In genomic region chr8:128654365-128655099, GRCm38 (mm10) we compare ENCODE assay signal across 8 mouse cellular contexts. TPM values are rescaled to one million over a fixed set of nuclear protein-coding genes. Genes with fewer than 3 reads are reported as not detected.
DNase-seq lines count a peak whose midpoint lies in the region; ATAC-seq and TF ChIP-seq lines count a peak whose summit lies in the region.

No protein-coding gene starts in this region.

- no peaks in the 10 kb centered on the region for H3K79me2 ChIP-seq in MEL (ENCODE audit: control insufficient read depth, insufficient read depth, low read length, poor library complexity)

- H3K27ac ChIP-seq in MEL (ENCODE audit: control insufficient read depth, low read depth, low read length): peak overlapping the region; percentile 93
- peak overlapping the region; percentile 88 for H3K27ac ChIP-seq in hindbrain, embryonic 10.5 days
- peak overlapping the region; percentile 98 for H3K27ac ChIP-seq in lung, embryonic 16.5 days (ENCODE audit: low read length)
- peak overlapping the region; percentile 46; the same call in 1 of the 2 replicates for H3K27ac ChIP-seq in olfactory bulb, adult 2 months (ENCODE audit: insufficient read depth, low read depth, low read length)

- H3K4me1 ChIP-seq in MEL (ENCODE audit: control insufficient read depth in 1 of 2, insufficient read depth in 2 of 2, low read length in 2 of 2): peaks cover 2 to 3% of the 10 kb centered on the region in 2 experiments; a peak in 3 of 4 replicates
- peaks cover 24% of the 10 kb centered on the region for H3K4me1 ChIP-seq in hindbrain, embryonic 10.5 days (replicated peaks)
- H3K4me1 ChIP-seq in lung, embryonic 16.5 days (replicated peaks; ENCODE audit: control insufficient read depth, insufficient read depth, low read length): peaks cover 11% of the 10 kb centered on the region; the same call in 1 of the 2 replicates
- peaks cover 6% of the 10 kb centered on the region for H3K4me1 ChIP-seq in olfactory bulb, adult 2 months (ENCODE audit: control insufficient read depth, insufficient read depth, low read length)

- peak overlapping the region; percentile 53 to 57 for H3K4me3 ChIP-seq in MEL (ENCODE audit: control insufficient read depth in 1 of 2, insufficient read depth in 1 of 2, low read depth in 2 of 2, low read length in 2 of 2)
- H3K4me3 ChIP-seq in hindbrain, embryonic 10.5 days: peak overlapping the region; percentile 45
- peak overlapping the region; percentile 37 for H3K4me3 ChIP-seq in lung, embryonic 16.5 days (ENCODE audit: low read length)
- peak overlapping the region; percentile 39 for H3K4me3 ChIP-seq in olfactory bulb, adult 2 months (ENCODE audit: insufficient read depth, low read depth, low read length)

- peak in 1 of 2 experiments; percentile 62; a peak in 1 of 4 replicates for TF ChIP-seq EP300 in MEL (IDR thresholded peaks at IDR 0.05; ENCODE audit: low read depth in 1 of 2, low read length in 2 of 2)

- H3K4me2 ChIP-seq in lung, embryonic 16.5 days (ENCODE audit: low read depth, low read length): peak overlapping the region; percentile 57

- no peak; the same call in none of the 2 replicates for TF ChIP-seq RAD21 in MEL (IDR thresholded peaks at IDR 0.05; ENCODE audit: low read depth, low read length)

- peak; percentile 91 for DNase-seq in MEL (ENCODE audit: low read depth, low spot score)
- DNase-seq in cerebellum, adult 18-20 months: peak; percentile 42 to 48
- peak; percentile 82 for DNase-seq in hindbrain, embryonic 10.5 days (ENCODE audit: low spot score)
- DNase-seq in layer of hippocampus, adult 9-11 months: peak; percentile 56
- DNase-seq in thymus, postnatal 10 days (ENCODE audit: low spot score in 2 of 2): peak; percentile 19 to 39

- peak overlapping the region; percentile 73 for H3K9ac ChIP-seq in MEL (ENCODE audit: control insufficient read depth, low read depth, low read length, poor library complexity, severe bottlenecking)
- H3K9ac ChIP-seq in lung, embryonic 16.5 days (ENCODE audit: low read length): peak overlapping the region; percentile 61

- no peaks in the 10 kb centered on the region for H3K9me3 ChIP-seq in MEL (replicated peaks; ENCODE audit: insufficient read depth, low read length)
- H3K9me3 ChIP-seq in hindbrain, embryonic 10.5 days: 0 out of 2 replicates have a peak, but pooled peaks cover 4% of the 10 kb centered on the region
- no peaks in the 10 kb centered on the region for H3K9me3 ChIP-seq in lung, embryonic 16.5 days (ENCODE audit: control insufficient read depth, low read length)

- WGBS in hindbrain, embryonic 10.5 days: 3% methylated on average over 16 of the region's 16 CpGs
- under 1% methylated on average over 16 of the region's 16 CpGs for WGBS in lung, embryonic 16.5 days
- WGBS in olfactory bulb, adult 2 months: 7% methylated on average over 16 of the region's 16 CpGs

- peak; percentile 83 for ATAC-seq in frontal cortex, adult (ENCODE audit: low TSS enrichment)
- ATAC-seq in lung, embryonic 16.5 days (ENCODE audit: low read depth): peak; percentile 96

- no peak for TF ChIP-seq CTCF in MEL (IDR thresholded peaks at IDR 0.05 in 2 of 3, conservative IDR thresholded peaks at IDR 0.05 in 1 of 3; ENCODE audit: control insufficient read depth in 1 of 3, insufficient read depth in 1 of 3, low read depth in 2 of 3, low read length in 3 of 3, poor library complexity in 1 of 3, severe bottlenecking in 1 of 3)
- no peak for TF ChIP-seq CTCF in olfactory bulb, adult 2 months (IDR thresholded peaks at IDR 0.05; ENCODE audit: insufficient read depth, low read depth, low read length)

- no peaks in the 10 kb centered on the region for H3K27me3 ChIP-seq in MEL (ENCODE audit: control insufficient read depth in 1 of 2, insufficient read depth in 2 of 2, low read length in 2 of 2)
- H3K27me3 ChIP-seq in hindbrain, embryonic 10.5 days (ENCODE audit: insufficient read depth, poor library complexity, severe bottlenecking): no peaks in the 10 kb centered on the region
- H3K27me3 ChIP-seq in lung, embryonic 16.5 days (ENCODE audit: control insufficient read depth, insufficient read depth, low read depth, low read length): no peaks in the 10 kb centered on the region

- H3K36me3 ChIP-seq in MEL (ENCODE audit: control insufficient read depth in 1 of 2, insufficient read depth in 2 of 2, low read length in 2 of 2): peaks cover 0 to 10% of the 10 kb centered on the region in 2 experiments; a peak in 2 of 4 replicates
- H3K36me3 ChIP-seq in hindbrain, embryonic 10.5 days: no peaks in the 10 kb centered on the region
- no peaks in the 10 kb centered on the region for H3K36me3 ChIP-seq in lung, embryonic 16.5 days (ENCODE audit: control insufficient read depth, insufficient read depth, low read length)

- TF ChIP-seq POLR2A in MEL (IDR thresholded peaks at IDR 0.05; ENCODE audit: control insufficient read depth in 1 of 2, insufficient read depth in 1 of 2, low read depth in 1 of 2, low read length in 2 of 2, poor library complexity in 1 of 2): peak; percentile 21 to 55; a peak in 1 of 4 replicates
- no peak for TF ChIP-seq POLR2A in olfactory bulb, adult 2 months (IDR thresholded peaks at IDR 0.05; ENCODE audit: insufficient read depth, low read depth, low read length)

TF ChIP-seq in MEL, 35 proteins besides CTCF, POLR2A, EP300 and RAD21 (continues in another document):
- peak; percentile 62 for TF ChIP-seq MXI1 (IDR thresholded peaks at IDR 0.05; ENCODE audit: low read depth, low read length)
- TF ChIP-seq ELF1 (IDR thresholded peaks at IDR 0.05; ENCODE audit: low read depth, low read length): peak; percentile 66
- TF ChIP-seq ETS1 (IDR thresholded peaks at IDR 0.05; ENCODE audit: low read depth, low read length): peak; percentile 77
- no peak for TF ChIP-seq ZMIZ1 (IDR thresholded peaks at IDR 0.05; ENCODE audit: low read depth, low read length)
- no peak for TF ChIP-seq E2F4 (IDR thresholded peaks at IDR 0.05; ENCODE audit: borderline replicate concordance, low read depth, low read length)
- peak; percentile 28; the same call in 1 of the 2 replicates for TF ChIP-seq MAX (IDR thresholded peaks at IDR 0.05; ENCODE audit: low read length)
- peak; percentile 31; the same call in 1 of the 2 replicates for TF ChIP-seq RCOR1 (IDR thresholded peaks at IDR 0.05; ENCODE audit: low read depth, low read length)
- no peak for TF ChIP-seq ZC3H11A (IDR thresholded peaks at IDR 0.05; ENCODE audit: low read depth, low read length)
- TF ChIP-seq TBP (IDR thresholded peaks at IDR 0.05; ENCODE audit: low read depth, low read length): peak; percentile 69; the same call in 1 of the 2 replicates
- 0 out of 2 replicates have a peak, but pooled peaks have one; percentile 38 for TF ChIP-seq GATA1 (IDR thresholded peaks at IDR 0.05; ENCODE audit: low read depth, low read length)
- no peak for TF ChIP-seq NRF1 (IDR thresholded peaks at IDR 0.05; ENCODE audit: insufficient read depth, low read depth, low read length, poor library complexity, severe bottlenecking)
- peak; percentile 54; the same call in 1 of the 2 replicates for TF ChIP-seq SIN3A (IDR thresholded peaks at IDR 0.05; ENCODE audit: low read length)
- peak; percentile 57 for TF ChIP-seq HCFC1 (IDR thresholded peaks at IDR 0.05; ENCODE audit: low read depth, low read length)
- no peak for TF ChIP-seq MEF2A (IDR thresholded peaks at IDR 0.05; ENCODE audit: extremely low read depth, insufficient replicate concordance, low read depth, low read length, poor library complexity, severe bottlenecking)
- TF ChIP-seq JUND (IDR thresholded peaks at IDR 0.05; ENCODE audit: low read depth, low read length): no peak
- peak; percentile 15; the same call in 1 of the 2 replicates for TF ChIP-seq SMC3 (IDR thresholded peaks at IDR 0.05; ENCODE audit: low read depth, low read length)
- TF ChIP-seq ZKSCAN1 (IDR thresholded peaks at IDR 0.05; ENCODE audit: low read depth, low read length): no peak
- no peak for TF ChIP-seq BHLHE40 (IDR thresholded peaks at IDR 0.05; ENCODE audit: borderline replicate concordance, low read depth, low read length)
- TF ChIP-seq KAT2A (conservative IDR thresholded peaks at IDR 0.05; ENCODE audit: low read depth, low read length): no peak
- no peak for TF ChIP-seq ZNF384 (IDR thresholded peaks at IDR 0.05; ENCODE audit: low read depth, low read length)
- no peak for TF ChIP-seq USF2 (IDR thresholded peaks at IDR 0.05; ENCODE audit: borderline replicate concordance in 1 of 2, insufficient read depth in 1 of 2, low read depth in 1 of 2, low read length in 2 of 2)
- no peak for TF ChIP-seq MYC (IDR thresholded peaks at IDR 0.05; ENCODE audit: low read depth, low read length)
- TF ChIP-seq GABPA (IDR thresholded peaks at IDR 0.05; ENCODE audit: low read depth, low read length): no peak
- TF ChIP-seq UBTF (IDR thresholded peaks at IDR 0.05; ENCODE audit: borderline replicate concordance, insufficient read depth, low read depth, low read length): no peak
- TF ChIP-seq NELFE (IDR thresholded peaks at IDR 0.05; ENCODE audit: low read depth, low read length): no peak; the same call in 1 of the 2 replicates
- TF ChIP-seq USF1 (IDR thresholded peaks at IDR 0.05; ENCODE audit: low read depth, low read length): peak; percentile 81
- TF ChIP-seq POLR2AphosphoS2 (IDR thresholded peaks at IDR 0.05; ENCODE audit: low read length): no peak
- TF ChIP-seq TCF12 (IDR thresholded peaks at IDR 0.05; ENCODE audit: low read depth, low read length): peak; percentile 62
- peak; percentile 47; the same call in 1 of the 2 replicates for TF ChIP-seq CHD2 (IDR thresholded peaks at IDR 0.05; ENCODE audit: low read length)
- TF ChIP-seq MYB (IDR thresholded peaks at IDR 0.05; ENCODE audit: low read depth, low read length): no peak
- TF ChIP-seq MAZ (IDR thresholded peaks at IDR 0.05; ENCODE audit: low read depth, low read length): 0 out of 2 replicates have a peak, but pooled peaks have one; percentile 66
- TF ChIP-seq MAFK (IDR thresholded peaks at IDR 0.05; ENCODE audit: borderline replicate concordance, low read depth, low read length): no peak
- no peak for TF ChIP-seq CHD1 (IDR thresholded peaks at IDR 0.05; ENCODE audit: low read depth, low read length)
- TF ChIP-seq POLR2AphosphoS5 (IDR thresholded peaks at IDR 0.05; ENCODE audit: borderline replicate concordance, low read depth, low read length): no peak

RNA-seq across cellular contexts. Expression of gene Itgb1, which starts 30.9 kb away (rescaled TPM):
- total RNA-seq in MEL (2012; rRNA removed): 73.7 and 76.7 TPM in 2 replicates
- 100 to 1,000 TPM; 114 to 189 TPM for polyA plus RNA-seq in MEL (2012; ENCODE audit: insufficient read depth in 1 of 2, insufficient read length in 2 of 2, low read depth in 1 of 2, low replicate concordance in 2 of 2, missing spikeins in 1 of 2)
- 110 and 136 TPM in 2 replicates for polyA plus RNA-seq in hindbrain, embryonic 10.5 days (2016; fragmentation: Nextera tagmentation; extraction: Ambion mirVana)
- 373 and 384 TPM in 2 replicates for polyA plus RNA-seq in lung, embryonic 16.5 days (2015; fragmentation: Nextera tagmentation; extraction: Ambion mirVana)
- polyA plus RNA-seq in olfactory bulb, adult 2 months (2012; ENCODE audit: insufficient read depth, insufficient read length, low replicate concordance, missing spikeins): 105 and 158 TPM in 2 replicates

Comparison
In these comparisons a context has a peak if more than half of its experiments do, and no peak if none do; other contexts are left out.
1. Peak in every context shown above with its lines: DNase-seq, ATAC-seq, H3K4me3 ChIP-seq and H3K27ac ChIP-seq.
2. DNase-seq: peak in every context shown above with its lines; median percentile 91 in MEL; 82 in hindbrain, embryonic 10.5 days; 56 in layer of hippocampus, adult 9-11 months; 45 in cerebellum, adult 18-20 months; 29 in thymus, postnatal 10 days.
3. H3K27ac ChIP-seq: peak in every context shown above with its lines; median percentile 98 in lung, embryonic 16.5 days; 93 in MEL; 88 in hindbrain, embryonic 10.5 days; 46 in olfactory bulb, adult 2 months.